9 mouse cellular contexts compared by ENCODE assay signal in genomic region chrX:101772035-101772434, GRCm38 (mm10). TPM values are rescaled to one million over a fixed set of nuclear protein-coding genes. Genes with fewer than 3 reads are reported as not detected.
DNase-seq lines count a peak whose midpoint lies in the region; ATAC-seq lines count a peak whose summit lies in the region.
"Had no signal": no experiment of that assay in that cellular context is flagged by ENCODE, and none has a peak within 500 bp of the region (broad histone marks: within the 10 kb centered on the region; RNA-seq: fewer than 3 reads in every experiment).

No protein-coding gene starts in this region.

- no peaks in the 10 kb centered on the region for H3K4me1 ChIP-seq in forebrain, embryonic 14.5 days (ENCODE audit: control insufficient read depth, insufficient read depth, low read length)
- no peaks in the 10 kb centered on the region for H3K4me1 ChIP-seq in forebrain, embryonic 16.5 days (replicated peaks; ENCODE audit: control insufficient read depth, insufficient read depth, low read length)
- H3K4me1 ChIP-seq: limb, embryonic 15.5 days had no signal

- no peak overlapping the region for H3K4me2 ChIP-seq in forebrain, embryonic 14.5 days (ENCODE audit: low read length)
- H3K4me2 ChIP-seq in forebrain, embryonic 16.5 days (ENCODE audit: low read length): no peak overlapping the region
- H3K4me2 ChIP-seq: limb, embryonic 15.5 days had no signal

- WGBS in forebrain, embryonic 14.5 days: 40% methylated on average over 5 of the region's 5 CpGs
- WGBS in forebrain, embryonic 16.5 days: 29% methylated on average over 5 of the region's 5 CpGs
- 35% methylated on average over 5 of the region's 5 CpGs for WGBS in large intestine, adult 2 months

- peak; percentile 63 for DNase-seq in forebrain, embryonic 14.5 days (ENCODE audit: low spot score)
- peak; percentile 69 for DNase-seq in 3T3-L1 (ENCODE audit: low read depth, low spot score)
- peak; percentile 64 for DNase-seq in ZHBTc4 (ENCODE audit: low read depth, low spot score)
- peak; percentile 30 for DNase-seq in embryo, embryonic 11.5 days (ENCODE audit: low read depth, low spot score)
- peak; percentile 19 for DNase-seq in large intestine, adult 2 months (ENCODE audit: low read depth, low spot score)
- peak; percentile 74 for DNase-seq in splenic B cell, adult 2 months (ENCODE audit: low read depth, low spot score)

- no peak overlapping the region for H3K9ac ChIP-seq in forebrain, embryonic 14.5 days (ENCODE audit: low read length)
- no peak overlapping the region for H3K9ac ChIP-seq in forebrain, embryonic 16.5 days (replicated peaks; ENCODE audit: low read depth, low read length)
- H3K9ac ChIP-seq: limb, embryonic 15.5 days had no signal

- no peaks in the 10 kb centered on the region for H3K27me3 ChIP-seq in forebrain, embryonic 14.5 days (replicated peaks; ENCODE audit: control insufficient read depth, insufficient read depth, low read length)
- no peaks in the 10 kb centered on the region; the same call in 1 of the 2 replicates for H3K27me3 ChIP-seq in forebrain, embryonic 16.5 days (replicated peaks; ENCODE audit: control insufficient read depth, insufficient read depth, low read length)
- no peaks in the 10 kb centered on the region for H3K27me3 ChIP-seq in splenic B cell, adult 2 months (ENCODE audit: control insufficient read depth, insufficient read depth, low read length, poor library complexity, severe bottlenecking)
- H3K27me3 ChIP-seq: limb, embryonic 15.5 days had no signal

- no peak overlapping the region for H3K27ac ChIP-seq in forebrain, embryonic 14.5 days (ENCODE audit: low read depth, low read length)
- H3K27ac ChIP-seq in forebrain, embryonic 16.5 days (ENCODE audit: low read length): no peak overlapping the region
- H3K27ac ChIP-seq: limb, embryonic 15.5 days had no signal

- no peak for ATAC-seq in forebrain, embryonic 14.5 days
- no peak for ATAC-seq in forebrain, embryonic 16.5 days
- peak; percentile 62 for ATAC-seq in megakaryocyte, adult 5-6 weeks (ENCODE audit: poor library complexity, severe bottlenecking)

- no peaks in the 10 kb centered on the region for H3K9me3 ChIP-seq in forebrain, embryonic 14.5 days (replicated peaks; ENCODE audit: control insufficient read depth, low read length)
- H3K9me3 ChIP-seq in forebrain, embryonic 16.5 days (ENCODE audit: control insufficient read depth, low read length): no peaks in the 10 kb centered on the region
- H3K9me3 ChIP-seq: limb, embryonic 15.5 days had no signal

- no peaks in the 10 kb centered on the region for H3K36me3 ChIP-seq in forebrain, embryonic 14.5 days (ENCODE audit: control insufficient read depth, insufficient read depth, low read length)
- H3K36me3 ChIP-seq in forebrain, embryonic 16.5 days (ENCODE audit: control insufficient read depth, insufficient read depth): no peaks in the 10 kb centered on the region
- H3K36me3 ChIP-seq in splenic B cell, adult 2 months (ENCODE audit: control insufficient read depth, insufficient read depth, low read length, poor library complexity, severe bottlenecking): no peaks in the 10 kb centered on the region
- H3K36me3 ChIP-seq: limb, embryonic 15.5 days had no signal

- H3K4me3 ChIP-seq in forebrain, embryonic 14.5 days (ENCODE audit: low read depth, low read length): no peak overlapping the region
- no peak overlapping the region for H3K4me3 ChIP-seq in forebrain, embryonic 16.5 days (replicated peaks; ENCODE audit: low read length)
- H3K4me3 ChIP-seq: limb, embryonic 15.5 days had no signal

RNA-seq across cellular contexts. Expression of gene Gm4779, which starts 22.2 kb away (rescaled TPM):
- not detected in 2 replicates for polyA plus RNA-seq in forebrain, embryonic 14.5 days (2014; fragmentation: Nextera tagmentation; extraction: Ambion mirVana)
- polyA plus RNA-seq in forebrain, embryonic 16.5 days (2015; fragmentation: Nextera tagmentation; extraction: Ambion mirVana): not detected in 2 replicates
- 0.08 TPM in 1 of 2 replicates, not detected in the other for polyA plus RNA-seq in large intestine, adult 2 months (2012; rRNA removed)
- total RNA-seq in megakaryocyte, adult 5-6 weeks (2015): 0.71 TPM in 1 of 2 replicates, not detected in the other
- not detected in 2 replicates for total RNA-seq in megakaryocyte, adult 5-6 weeks (2017)

RNA-seq across cellular contexts. Expression of gene 8030474K03Rik, which starts 22.4 kb away (rescaled TPM):
- polyA plus RNA-seq in forebrain, embryonic 14.5 days (2014; fragmentation: Nextera tagmentation; extraction: Ambion mirVana): not detected in 2 replicates
- 0.22 TPM in 1 of 2 replicates, not detected in the other for polyA plus RNA-seq in forebrain, embryonic 16.5 days (2015; fragmentation: Nextera tagmentation; extraction: Ambion mirVana)
- not detected in 2 replicates for polyA plus RNA-seq in large intestine, adult 2 months (2012; rRNA removed)
- not detected in 2 replicates for total RNA-seq in megakaryocyte, adult 5-6 weeks (2015)
- total RNA-seq in megakaryocyte, adult 5-6 weeks (2017): 0.57 TPM in 1 of 2 replicates, not detected in the other

RNA-seq across cellular contexts. Expression of gene Cxcr3, which starts 38.0 kb away (rescaled TPM):
- polyA plus RNA-seq in forebrain, embryonic 14.5 days (2014; fragmentation: Nextera tagmentation; extraction: Ambion mirVana): 0.17 TPM in 1 of 2 replicates, not detected in the other
- 0.22 TPM in 1 of 2 replicates, not detected in the other for polyA plus RNA-seq in forebrain, embryonic 16.5 days (2015; fragmentation: Nextera tagmentation; extraction: Ambion mirVana)
- polyA plus RNA-seq in large intestine, adult 2 months (2012; rRNA removed): 4.1 and 4.8 TPM in 2 replicates
- total RNA-seq in megakaryocyte, adult 5-6 weeks (2015): 3.4 and 4.4 TPM in 2 replicates
- total RNA-seq in megakaryocyte, adult 5-6 weeks (2017): 4.1 TPM in 2 replicates

Comparison
In these comparisons a context has a peak if more than half of its experiments do, and no peak if none do; other contexts are left out.
1. DNase-seq: peak in every context shown above with its lines; median percentile 74 in splenic B cell, adult 2 months; 69 in 3T3-L1; 64 in ZHBTc4; 63 in forebrain, embryonic 14.5 days; 30 in embryo, embryonic 11.5 days; 19 in large intestine, adult 2 months.